Mouse (Mus musculus) heart, embryonic 11.5 days (tissue): Measurements from ENCODE around the gene Ly6g6d. TPM values are rescaled to one million over a fixed set of nuclear protein-coding genes. Genes with fewer than 3 reads are reported as not detected.
"Not testable (repeated sequence)": the region's sequence is repeated elsewhere in the genome, so short reads cannot be mapped to it uniquely, and the experiment has no call there.

Experiments
- ATAC-seq: fragments of 200-750 bp; cut with Nextera tagmentation; replicated peaks from 2 replicates; pipeline ENCODE4 v1.8.0; 2017; ENCODE audit warnings: moderate library complexity; ENCODE audit not compliant: insufficient number of reproducible peaks, low FRiP score, low TSS enrichment
- H3K27ac ChIP-seq: fragments of 300-500 bp; sonication (generic); 2 replicates; pipeline ENCODE4 v1.5.1; 2014; ENCODE audit warnings: mild to moderate bottlenecking, low read depth, low read length
- H3K27me3 ChIP-seq: fragments of 300-500 bp; sonication (generic); 2 replicates; pipeline ENCODE4 v1.6.1; 2014; ENCODE audit warnings: mild to moderate bottlenecking, low read length, mixed read lengths; ENCODE audit not compliant: control insufficient read depth, insufficient read depth
- H3K36me3 ChIP-seq: fragments of 300-500 bp; sonication (generic); 2 replicates; pipeline ENCODE4 v1.6.1; 2014; ENCODE audit warnings: mild to moderate bottlenecking, low read length, moderate library complexity, mixed read lengths; ENCODE audit not compliant: control insufficient read depth, insufficient read depth
- H3K4me1 ChIP-seq: fragments of 300-500 bp; sonication (generic); 2 replicates; pipeline ENCODE4 v1.6.1; 2014; ENCODE audit warnings: low read length; ENCODE audit not compliant: control insufficient read depth, insufficient read depth
- H3K4me2 ChIP-seq: fragments of 300-500 bp; sonication (generic); 2 replicates; pipeline ENCODE4 v1.6.1; 2014; ENCODE audit warnings: mild to moderate bottlenecking, moderate library complexity
- H3K4me3 ChIP-seq: fragments of 300-500 bp; sonication (generic); 2 replicates; pipeline ENCODE4 v1.5.1; 2014; ENCODE audit warnings: low read depth, low read length
- H3K9ac ChIP-seq: fragments of 300-500 bp; sonication (generic); 2 replicates; pipeline ENCODE4 v1.6.1; 2014; ENCODE audit warnings: mild to moderate bottlenecking, low read depth, low read length, moderate library complexity
- H3K9me3 ChIP-seq: fragments of 300-500 bp; sonication (generic); replicated peaks from 2 replicates; pipeline ENCODE4 v1.6.1; 2016; ENCODE audit warnings: low read length; ENCODE audit not compliant: control insufficient read depth
- WGBS: fragments of 180-500 bp; shearing (Covaris S2); extraction: QIAGEN DNeasy Blood & Tissue Kit; methylation state at CpG from one replicate; pipeline ENCODE4 v1.1.7; 2014; ENCODE audit not compliant: insufficient replicate concordance; 5-methylcytosine and 5-hydroxymethylcytosine counted together
- polyA plus RNA-seq: library from polyadenylated mRNA; unstranded; fragments of >200 nt; fragmentation: Nextera tagmentation; extraction: Ambion mirVana; gene quantifications from 2 replicates; pipeline ENCODE4 v1.2.1, GENCODE M21; 2014

Ly6g6d gene
- polyA plus RNA-seq = 2.0 and 2.2 TPM in 2 replicates

DNA sequence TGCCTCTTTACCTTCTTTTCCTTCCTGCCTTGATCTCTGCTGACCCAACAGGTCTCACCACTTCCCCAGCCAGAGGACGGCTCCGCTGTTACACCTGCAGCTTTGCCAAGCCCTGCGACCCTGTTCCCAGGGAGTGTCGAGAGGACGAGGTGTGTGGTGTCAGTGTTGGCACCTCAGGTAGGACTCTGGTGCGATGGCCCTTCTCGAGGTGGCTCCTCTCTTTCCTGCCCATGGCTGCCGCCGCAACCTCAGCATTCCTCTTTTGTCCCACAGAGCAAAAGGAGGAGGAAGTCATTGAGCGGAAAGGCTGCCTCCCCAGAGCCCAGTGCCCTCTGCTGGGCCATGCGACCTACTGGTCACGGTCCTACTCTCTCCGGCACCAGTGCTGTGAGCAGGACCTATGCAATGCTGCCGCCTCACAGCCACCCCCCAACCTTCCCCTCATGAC lies at the start of gene Ly6g6d:
Ly6g6d (minus strand) TSS at position 280 of the 448 bp plus-strand sequence.
- peak within 1 kb of the TSS; percentile 32 for H3K4me3 ChIP-seq
- peak within 1 kb of the TSS; percentile 67 for H3K4me2 ChIP-seq
- H3K36me3 ChIP-seq = no peaks in the 10 kb centered on the region
- H3K9me3 ChIP-seq = no peaks in the 10 kb centered on the region
- WGBS = 16% methylated on average over 14 of the region's 14 CpGs
- peak within 1 kb of the TSS; percentile 72 for H3K9ac ChIP-seq
- H3K4me1 ChIP-seq = peaks cover 19% of the 10 kb centered on the region
- H3K27me3 ChIP-seq = no peaks in the 10 kb centered on the region
- peak within 1 kb of the TSS; percentile 35; the same call in 1 of the 2 replicates for H3K27ac ChIP-seq
- 0 out of 2 replicates have a peak, but pooled peaks have one; percentile 31 for ATAC-seq

GRCm38 (mm10) chr17:35127017-35127416 lies 49.2 kb upstream of the Ly6g6d start:
- no peak for ATAC-seq
- H3K27me3 ChIP-seq = no peaks in the 10 kb centered on the region
- H3K4me1 ChIP-seq = peaks cover 17% of the 10 kb centered on the region
- H3K36me3 ChIP-seq = peaks cover 2% of the 10 kb centered on the region
- peak overlapping the region; percentile 80 for H3K27ac ChIP-seq
- peak overlapping the region; percentile 89 for H3K9ac ChIP-seq
- peak overlapping the region; percentile 69 for H3K4me3 ChIP-seq
- 64% methylated on average over 13 of the region's 13 CpGs for WGBS
- H3K9me3 ChIP-seq = no peaks in the 10 kb centered on the region
- peak overlapping the region; percentile 91 for H3K4me2 ChIP-seq

DNA sequence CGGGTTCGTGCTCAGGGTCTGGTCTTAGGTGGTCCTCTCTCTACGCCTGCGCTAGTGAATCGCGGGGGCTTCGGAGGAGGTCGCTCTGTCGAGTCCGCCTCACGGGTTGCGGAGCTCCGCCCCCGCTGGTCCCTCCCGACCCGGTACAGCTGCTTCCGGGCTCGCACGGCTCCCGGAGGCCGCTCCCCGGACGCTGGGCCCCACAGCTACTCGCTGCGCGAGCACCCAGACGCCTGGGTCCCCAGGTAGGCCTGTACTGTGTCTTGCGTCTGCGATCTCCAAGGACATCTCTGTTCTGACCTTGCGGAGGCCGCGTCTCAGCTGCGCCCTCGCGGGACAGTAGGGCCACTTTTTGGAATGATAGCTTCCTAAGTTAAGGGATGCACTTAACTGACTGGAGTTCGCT lies 48.3 kb upstream of the Ly6g6d start, which contains the start of gene D17H6S53E:
D17H6S53E (plus strand) TSS at position 168 of the 406 bp plus-strand sequence.
- H3K4me3 ChIP-seq = peak within 1 kb of the TSS; percentile 69
- H3K4me2 ChIP-seq = peak within 1 kb of the TSS; percentile 91
- H3K9me3 ChIP-seq = no peaks in the 10 kb centered on the region
- under 1% methylated on average over 36 of the region's 36 CpGs for WGBS
- peak within 1 kb of the TSS; percentile 89 for H3K9ac ChIP-seq
- H3K27ac ChIP-seq = peak within 1 kb of the TSS; percentile 80
- peaks cover 17% of the 10 kb centered on the region for H3K4me1 ChIP-seq
- no peaks in the 10 kb centered on the region for H3K27me3 ChIP-seq
- H3K36me3 ChIP-seq = peaks cover 2% of the 10 kb centered on the region
- peak; percentile 59 for ATAC-seq

- peak overlapping the region; percentile 69 for H3K4me3 ChIP-seq
- H3K27me3 ChIP-seq = no peaks in the 10 kb centered on the region
- H3K27ac ChIP-seq = no peak overlapping the region
- ATAC-seq = no peak
- H3K36me3 ChIP-seq = peaks cover 2% of the 10 kb centered on the region
- 29% methylated on average over 6 of the region's 6 CpGs for WGBS
- peaks cover 17% of the 10 kb centered on the region for H3K4me1 ChIP-seq
- H3K9ac ChIP-seq = peak overlapping the region; percentile 89
- H3K9me3 ChIP-seq = no peaks in the 10 kb centered on the region
- peak overlapping the region; percentile 91 for H3K4me2 ChIP-seq
These were observed 47.7 kb upstream of the Ly6g6d start for GRCm38 (mm10) chr17:35125578-35125977.

- no peak overlapping the region for H3K27ac ChIP-seq
- H3K4me3 ChIP-seq = no peak overlapping the region
- WGBS = 91% methylated on average over 1 of the region's 1 CpGs
- peaks cover 2% of the 10 kb centered on the region for H3K36me3 ChIP-seq
- H3K4me1 ChIP-seq = peaks cover 20% of the 10 kb centered on the region
- H3K9me3 ChIP-seq = no peaks in the 10 kb centered on the region
- H3K27me3 ChIP-seq = no peaks in the 10 kb centered on the region
- no peak for ATAC-seq
- no peak overlapping the region for H3K9ac ChIP-seq
- peak overlapping the region; percentile 91 for H3K4me2 ChIP-seq
These were observed 47.2 kb upstream of the Ly6g6d start for GRCm38 (mm10) chr17:35125081-35125480.

GRCm38 (mm10) chr17:35124261-35124896 lies 46.5 kb upstream of the Ly6g6d start:
- not testable (repeated sequence) for H3K9ac ChIP-seq, ATAC-seq, H3K27ac ChIP-seq, H3K4me3 ChIP-seq, H3K36me3 ChIP-seq, H3K4me2 ChIP-seq, H3K9me3 ChIP-seq, H3K27me3 ChIP-seq
- H3K4me1 ChIP-seq = peaks cover 23% of the 10 kb centered on the region
- 90% methylated on average over 12 of the region's 12 CpGs for WGBS

DNA sequence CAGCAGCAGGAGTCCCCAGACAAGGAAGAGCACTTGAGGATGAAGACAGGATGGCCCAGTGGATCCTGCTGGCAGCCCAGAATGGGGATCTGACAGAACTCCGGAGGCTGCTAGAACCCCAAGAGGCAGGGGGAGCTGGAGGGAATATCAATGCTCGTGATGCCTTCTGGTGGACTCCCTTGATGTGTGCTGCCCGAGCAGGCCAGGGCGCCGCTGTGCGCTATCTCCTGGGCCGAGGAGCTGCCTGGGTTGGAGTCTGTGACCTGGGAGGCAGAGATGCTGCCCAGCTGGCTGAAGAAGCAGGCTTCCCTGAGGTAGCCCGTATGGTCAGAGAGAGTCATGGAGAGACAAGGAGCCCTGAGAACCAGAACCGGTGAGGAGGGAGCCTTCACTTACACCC lies 45.4 kb upstream of the Ly6g6d start:
- not testable (repeated sequence) for ATAC-seq, H3K9me3 ChIP-seq
- WGBS = 84% methylated on average over 9 of the region's 9 CpGs

GRCm38 (mm10) chr17:35121871-35122303 lies 44.0 kb upstream of the Ly6g6d start, which contains the start of gene Csnk2b:
TSS of gene Csnk2b (minus strand) at chr17:35122053.
- no peak for ATAC-seq
- under 1% methylated on average over 19 of the region's 19 CpGs for WGBS
- Histone ChIP-seq H3K4me2 (peak within 1 kb of the TSS; percentile 98), H3K4me1 (peaks cover 15% of the 10 kb centered on the region), H3K4me3 (peak within 1 kb of the TSS; percentile 91), H3K9ac (peak within 1 kb of the TSS; percentile 89), H3K27me3 (no peaks in the 10 kb centered on the region), H3K9me3 (no peaks in the 10 kb centered on the region), H3K27ac (peak within 1 kb of the TSS; percentile 84), H3K36me3 (peaks cover 13% of the 10 kb centered on the region)

More for the DNA sequence above, 45.4 kb upstream of the Ly6g6d start:
- H3K27ac ChIP-seq, H3K4me3 ChIP-seq, H3K4me2 ChIP-seq, H3K9ac ChIP-seq, H3K36me3 ChIP-seq, H3K27me3 ChIP-seq: not testable (repeated sequence)
- peaks cover 23% of the 10 kb centered on the region for H3K4me1 ChIP-seq
